ENCODE assay signal across 9 mouse cellular contexts in genomic region chr16:32715364-32715763, GRCm38 (mm10). TPM values are rescaled to one million over a fixed set of nuclear protein-coding genes. Genes with fewer than 3 reads are reported as not detected.
DNase-seq lines count a peak whose midpoint lies in the region; ATAC-seq and TF ChIP-seq lines count a peak whose summit lies in the region.
"Had no signal": no experiment of that assay in that cellular context is flagged by ENCODE, and none has a peak within 500 bp of the region (broad histone marks: within the 10 kb centered on the region; RNA-seq: fewer than 3 reads in every experiment).

No protein-coding gene starts in this region.

- WGBS in heart, embryonic 10.5 days: 16% methylated on average over 13 of the region's 13 CpGs
- WGBS in thymus, adult 2 months: 38% methylated on average over 13 of the region's 13 CpGs
- 20% methylated on average over 13 of the region's 13 CpGs for WGBS in stomach, embryonic 15.5 days

- peak overlapping the region; percentile 40 for H3K4me3 ChIP-seq in heart, embryonic 10.5 days
- H3K4me3 ChIP-seq in thymus, adult 2 months (ENCODE audit: control insufficient read depth, insufficient read depth, low read length): no peak overlapping the region
- no peak overlapping the region for H3K4me3 ChIP-seq in stomach, embryonic 15.5 days (replicated peaks)
- H3K4me3 ChIP-seq: neural tube, embryonic 12.5 days had no signal

- no peak overlapping the region for H3K27ac ChIP-seq in heart, embryonic 10.5 days
- H3K27ac ChIP-seq in thymus, adult 2 months (ENCODE audit: control insufficient read depth, insufficient read depth, low read length): no peak overlapping the region
- no peak overlapping the region for H3K27ac ChIP-seq in stomach, embryonic 15.5 days
- H3K27ac ChIP-seq: neural tube, embryonic 12.5 days had no signal

- no peak for DNase-seq in heart, embryonic 10.5 days (ENCODE audit: low spot score)
- DNase-seq in heart, adult 9 months (ENCODE audit: low spot score in 2 of 2): no peak
- no peak for DNase-seq in thymus, adult 2 months
- DNase-seq in thymus, postnatal 36 days: no peak
- peak; percentile 45 for DNase-seq in induced T-regulatory cell, adult 2 months (ENCODE audit: low read depth)
- DNase-seq in cerebellum, adult 11 months: no peak
- DNase-seq in thymus, postnatal 14 days: no peak

- 0 out of 2 replicates have a peak, but pooled peaks have one; percentile 24 for TF ChIP-seq CTCF in thymus, adult 2 months (IDR thresholded peaks at IDR 0.05; ENCODE audit: borderline replicate concordance, control insufficient read depth, extremely low read depth, insufficient read depth, low read length, poor library complexity)

- peak overlapping the region; percentile 37 for H3K4me2 ChIP-seq in stomach, embryonic 15.5 days
- H3K4me2 ChIP-seq: neural tube, embryonic 12.5 days had no signal

- peaks cover 23% of the 10 kb centered on the region for H3K4me1 ChIP-seq in heart, embryonic 10.5 days
- 0 out of 2 replicates have a peak, but pooled peaks cover 2% of the 10 kb centered on the region for H3K4me1 ChIP-seq in thymus, adult 2 months (replicated peaks; ENCODE audit: control insufficient read depth, insufficient read depth, low read length)
- no peaks in the 10 kb centered on the region for H3K4me1 ChIP-seq in stomach, embryonic 15.5 days
- H3K4me1 ChIP-seq: neural tube, embryonic 12.5 days had no signal

- H3K9me3 ChIP-seq in heart, embryonic 10.5 days: no peaks in the 10 kb centered on the region
- no peaks in the 10 kb centered on the region for H3K9me3 ChIP-seq in stomach, embryonic 15.5 days
- H3K9me3 ChIP-seq: neural tube, embryonic 12.5 days had no signal

- no peak overlapping the region for H3K9ac ChIP-seq in stomach, embryonic 15.5 days
- H3K9ac ChIP-seq: neural tube, embryonic 12.5 days had no signal

- H3K27me3 ChIP-seq in heart, embryonic 10.5 days (ENCODE audit: insufficient read depth, poor library complexity, severe bottlenecking): 0 out of 2 replicates have a peak, but pooled peaks cover 5% of the 10 kb centered on the region
- H3K27me3 ChIP-seq in thymus, adult 2 months (ENCODE audit: control insufficient read depth, insufficient read depth, low read length): no peaks in the 10 kb centered on the region; the same call in 1 of the 2 replicates
- H3K27me3 ChIP-seq in stomach, embryonic 15.5 days (replicated peaks): no peaks in the 10 kb centered on the region
- H3K27me3 ChIP-seq: neural tube, embryonic 12.5 days had no signal

- no peak for TF ChIP-seq POLR2A in thymus, adult 2 months (IDR thresholded peaks at IDR 0.05; ENCODE audit: control insufficient read depth, extremely low read depth, insufficient read depth, low read length, poor library complexity)

- no peaks in the 10 kb centered on the region for H3K36me3 ChIP-seq in heart, embryonic 10.5 days
- no peaks in the 10 kb centered on the region for H3K36me3 ChIP-seq in thymus, adult 2 months (ENCODE audit: control insufficient read depth, insufficient read depth, low read length)
- H3K36me3 ChIP-seq in stomach, embryonic 15.5 days: no peaks in the 10 kb centered on the region
- H3K36me3 ChIP-seq: neural tube, embryonic 12.5 days had no signal

- ATAC-seq in stomach, embryonic 15.5 days (ENCODE audit: insufficient read depth, low FRiP score, low read depth): no peak

RNA-seq across cellular contexts. Expression of gene Muc4, which starts 20.3 kb away (rescaled TPM):
- 0.31 and 0.79 TPM in 2 replicates for polyA plus RNA-seq in heart, embryonic 10.5 days (2016; fragmentation: Nextera tagmentation; extraction: Ambion mirVana)
- 0.52 and 0.58 TPM in 2 replicates for polyA plus RNA-seq in thymus, adult 2 months (2012; rRNA removed)
- polyA plus RNA-seq in stomach, embryonic 15.5 days (2015; fragmentation: Nextera tagmentation; extraction: Ambion mirVana): 6.4 and 7.3 TPM in 2 replicates
